Mouse (Mus musculus) small intestine, adult 2 months (tissue): ENCODE results near the gene Hmox2.

ENCODE experiments used
- CTCF ChIP-seq: fragments of 200-500 bp; IDR thresholded peaks from 2 replicates; pipeline ENCODE4 v1.5.1; 2012; ENCODE audit warnings: low read depth, mild to moderate bottlenecking, control low read depth, inconsistent platforms, low read length, moderate library complexity, mixed read lengths; ENCODE audit not compliant: insufficient replicate concordance, insufficient read length; ENCODE audit errors: extremely low read depth
- POLR2A ChIP-seq: fragments of 200-500 bp; IDR thresholded peaks from 2 replicates; pipeline ENCODE4 v1.6.1; 2012; ENCODE audit warnings: low read depth, mild to moderate bottlenecking, control low read depth, inconsistent platforms, low read length, moderate library complexity

DNA sequence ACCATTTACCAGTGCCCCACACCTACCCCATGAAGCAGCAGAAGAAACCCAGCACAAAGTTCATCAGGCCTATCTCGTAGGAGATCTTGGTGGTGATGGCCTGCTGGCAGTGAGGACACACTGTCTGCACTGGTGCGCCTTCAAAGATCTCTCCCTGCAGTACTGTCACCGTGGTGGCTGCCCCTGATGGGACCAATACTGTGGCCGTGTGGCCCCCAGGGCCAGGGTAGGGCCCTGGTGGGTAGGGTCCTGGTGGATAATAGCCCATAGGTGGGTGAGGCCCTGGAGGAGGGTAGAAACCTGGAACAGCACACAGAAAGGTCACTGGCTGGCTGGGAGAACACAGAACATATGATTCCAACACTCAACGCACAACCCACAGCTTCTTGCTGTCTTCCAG, 42.6 kb downstream of the Hmox2 start:
- TF ChIP-seq CTCF = no peak
- no peak for TF ChIP-seq POLR2A
